Mouse (Mus musculus) kidney, adult 8-10 months (tissue): Measurements from ENCODE around the gene Oxnad1.
"Not testable (repeated sequence)": the region's sequence is repeated elsewhere in the genome, so short reads cannot be mapped to it uniquely, and the experiment has no call there.

ENCODE experiments used
- DNase-seq, 2 experiments: peaks; one replicate each; pipeline ENCODE4 v3.0.0; 2022

Gene Oxnad1

GRCm38 (mm10) chr14:32084761-32085485, at the start of gene Oxnad1:
Gene Oxnad1, plus strand, starts transcription at chr14:32085374.
- DNase-seq = no peak

- DNase-seq = no peak
Observed at GRCm38 (mm10) chr14:32036482-32036881, 48.7 kb upstream of the Oxnad1 start.

GRCm38 (mm10) chr14:32037661-32038252, 47.4 kb upstream of the Oxnad1 start:
- DNase-seq = no peak

GRCm38 (mm10) chr14:32042108-32042507, 43.1 kb upstream of the Oxnad1 start:
- DNase-seq = no peak

DNA sequence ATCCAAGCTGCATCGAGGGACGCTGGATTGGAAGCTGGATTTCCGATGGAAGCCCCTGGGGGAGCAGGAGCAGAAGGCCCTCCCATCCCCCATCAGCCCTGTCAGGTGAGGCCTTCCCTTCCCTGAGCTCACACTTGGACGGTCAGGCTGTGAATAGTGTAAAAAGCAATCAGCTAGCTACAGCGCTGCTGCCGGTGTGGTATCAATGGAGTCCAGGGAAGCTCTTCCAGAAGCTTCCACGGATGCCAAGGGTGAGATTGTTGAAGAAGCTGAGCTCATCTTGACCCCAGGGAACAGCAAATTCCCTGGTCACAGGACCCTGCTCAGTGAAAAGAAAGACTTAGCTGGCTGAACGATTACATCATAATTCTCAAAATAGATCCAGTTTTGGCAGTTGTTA, 38.8 kb upstream of the Oxnad1 start:
- DNase-seq = no peak

GRCm38 (mm10) chr14:32050171-32050570, 35.0 kb upstream of the Oxnad1 start:
- no peak for DNase-seq

GRCm38 (mm10) chr14:32053895-32054294, 31.3 kb upstream of the Oxnad1 start:
- DNase-seq = no peak

GRCm38 (mm10) chr14:32054788-32055187, 30.4 kb upstream of the Oxnad1 start:
- DNase-seq = no peak

DNA sequence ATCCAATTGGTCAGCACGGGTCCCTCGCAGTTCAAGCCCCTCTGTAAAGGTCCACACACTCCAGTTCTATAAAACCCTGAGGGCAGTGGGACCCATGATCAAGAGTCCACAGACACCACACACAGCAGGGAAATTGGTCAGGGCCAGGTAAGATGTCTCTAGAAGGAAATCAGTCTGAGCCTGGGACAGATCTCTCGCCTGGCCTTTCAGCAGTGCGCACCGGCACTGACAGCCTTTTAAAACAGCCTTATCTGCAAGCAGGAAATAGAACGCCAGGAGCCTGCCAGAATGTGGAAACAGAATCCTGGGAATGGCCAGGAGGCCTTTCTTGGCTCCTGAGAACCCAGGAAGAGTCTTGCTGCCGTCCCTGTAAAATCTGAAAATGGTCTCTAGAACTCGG, 29.4 kb upstream of the Oxnad1 start:
- DNase-seq = no peak

DNA sequence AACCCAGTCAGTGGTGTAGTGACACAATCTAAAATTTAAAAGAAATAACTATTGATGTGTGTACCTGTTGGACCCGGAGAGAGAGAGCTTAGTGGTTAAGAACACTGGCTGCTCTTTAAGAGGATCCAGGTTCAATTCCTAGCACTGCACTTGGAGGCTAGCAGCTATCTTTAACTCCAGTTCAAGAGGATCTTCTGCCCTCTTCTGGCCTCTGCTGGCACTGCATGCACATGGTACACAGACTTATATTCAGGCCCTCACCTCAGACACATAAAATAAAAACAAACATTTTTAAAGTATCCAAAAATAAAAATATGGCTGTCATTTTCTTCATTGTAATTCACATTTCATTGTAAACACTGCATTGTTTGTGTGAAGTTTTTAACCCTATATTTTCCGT, 28.5 kb upstream of the Oxnad1 start:
- DNase-seq = peak in 1 of 2 experiments; percentile 28

DNA sequence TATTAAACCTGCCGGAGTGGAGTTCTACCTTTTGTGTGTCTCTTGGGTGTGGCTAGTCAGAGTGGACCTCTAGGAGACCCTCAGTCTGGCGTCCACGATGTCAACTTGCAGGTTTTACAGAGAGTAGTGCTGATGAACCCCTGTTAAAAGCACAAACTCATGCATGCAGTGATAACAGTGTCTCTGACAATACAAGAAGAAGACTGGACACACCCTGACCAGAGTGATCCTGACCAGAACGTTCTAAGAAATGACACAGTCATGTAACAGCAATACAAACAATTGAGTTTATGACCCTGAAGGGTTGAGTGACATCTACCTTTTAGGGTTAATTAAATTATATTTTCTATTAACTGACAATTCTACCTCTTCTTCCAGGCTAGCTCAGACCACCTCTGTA, 27.5 kb upstream of the Oxnad1 start:
- DNase-seq = no peak

DNA sequence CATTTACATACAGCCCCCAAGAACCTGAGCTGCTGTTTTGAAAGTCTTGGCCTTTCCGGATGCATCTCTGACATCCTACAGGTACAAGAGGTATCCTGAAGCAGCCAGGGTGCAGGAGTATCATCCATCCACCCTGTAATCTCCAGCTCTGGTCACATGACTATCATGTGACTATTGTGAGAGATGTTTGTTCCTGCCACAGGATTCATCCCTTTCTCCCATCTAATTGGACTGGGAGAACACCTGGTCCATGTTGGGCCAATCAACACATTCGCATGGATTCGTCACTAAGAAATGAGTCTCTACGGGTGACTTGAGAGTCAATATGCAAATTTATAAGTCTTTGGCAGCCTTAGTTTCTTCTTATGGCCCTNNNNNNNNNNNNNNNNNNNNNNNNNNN, 23.8 kb upstream of the Oxnad1 start:
- DNase-seq = no peak

GRCm38 (mm10) chr14:32072807-32073206, 12.4 kb upstream of the Oxnad1 start:
- DNase-seq = no peak

- DNase-seq = no peak
Observed at GRCm38 (mm10) chr14:32073211-32073685, 11.9 kb upstream of the Oxnad1 start.

DNA sequence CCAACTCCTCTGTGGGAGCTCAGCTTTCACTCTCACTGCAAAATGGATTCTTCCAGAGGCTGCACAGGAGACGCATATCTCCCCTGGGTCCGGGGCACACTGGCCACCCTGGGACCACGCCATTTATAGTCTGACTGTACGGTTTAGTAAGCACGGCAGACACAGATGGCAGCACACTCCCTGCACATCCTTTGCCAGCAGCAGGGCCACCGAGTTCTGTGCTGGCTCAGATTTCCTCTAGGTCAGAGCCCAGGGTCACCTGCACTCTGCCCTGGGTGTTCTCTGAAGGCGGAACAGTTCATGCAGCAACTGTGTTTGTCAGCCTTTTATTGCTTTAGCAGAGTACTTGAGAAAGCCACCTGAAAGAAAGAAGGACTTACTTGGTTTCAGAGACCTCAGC, 11.3 kb upstream of the Oxnad1 start:
- peak in 1 of 2 experiments; percentile 27 for DNase-seq

- DNase-seq = peak; percentile 30 to 71
Observed at GRCm38 (mm10) chr14:32076896-32077575, 8.1 kb upstream of the Oxnad1 start.

- no peak for DNase-seq
Observed at GRCm38 (mm10) chr14:32081026-32081425, 4.1 kb upstream of the Oxnad1 start.

GRCm38 (mm10) chr14:32082891-32083290, 2.3 kb upstream of the Oxnad1 start:
- DNase-seq = no peak

GRCm38 (mm10) chr14:32083466-32083865, 1.7 kb upstream of the Oxnad1 start:
- no peak for DNase-seq

DNA sequence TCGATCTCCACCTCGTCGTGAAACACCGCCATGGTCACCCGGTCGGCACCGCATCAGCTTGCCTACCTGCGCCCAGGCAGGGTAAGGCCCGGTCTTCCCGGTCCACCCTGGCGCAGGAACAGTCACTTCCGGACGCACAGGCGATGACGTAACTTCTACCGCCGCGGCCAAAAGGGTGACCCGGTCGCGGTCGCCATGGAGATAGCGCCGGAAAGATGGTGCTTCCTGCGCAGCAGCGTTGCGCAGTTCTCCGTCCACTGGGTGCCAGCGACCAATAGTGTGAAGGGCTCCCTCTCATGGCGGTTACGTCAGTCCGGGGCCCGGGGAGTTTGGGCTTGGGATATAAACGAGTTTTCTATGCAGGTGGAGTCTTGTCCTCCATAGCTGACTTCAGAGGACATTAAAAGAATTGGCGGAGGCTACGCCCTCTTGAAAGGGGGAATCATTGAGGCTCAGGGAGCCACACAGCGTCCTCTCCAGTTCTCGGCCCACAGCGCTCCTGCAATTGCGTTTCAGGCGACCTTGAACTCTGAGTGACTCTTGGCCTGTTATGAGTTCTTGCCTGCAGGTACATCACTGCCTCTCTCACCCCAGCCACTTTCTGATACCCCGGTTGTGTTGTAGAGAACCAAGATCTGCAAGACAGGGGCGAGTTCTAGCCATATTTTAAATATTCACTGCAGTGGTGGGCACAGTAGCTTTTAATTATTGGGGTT, 470 bp downstream of the Oxnad1 start, which contains the start of gene Dph3:
Gene Dph3 (minus strand): TSS at position 244 of the 716 bp plus-strand sequence.
- peak; percentile 99 to 100 for DNase-seq

- DNase-seq = no peak
Observed at GRCm38 (mm10) chr14:32086226-32086625, 1.1 kb downstream of the Oxnad1 start.

- not testable (repeated sequence) for DNase-seq
Observed at GRCm38 (mm10) chr14:32087584-32088248, 2.5 kb downstream of the Oxnad1 start.

GRCm38 (mm10) chr14:32091124-32091523, 6.0 kb downstream of the Oxnad1 start:
- no peak for DNase-seq
